Mouse (Mus musculus) thymus, adult 18-20 months (tissue): Measurements from ENCODE around the gene Trappc5.

Source experiments
- DNase-seq, 2 experiments: peaks; one replicate each; pipeline ENCODE4 v3.0.0; 2022; ENCODE audit warnings: mixed read lengths in 2 of 2

Gene Trappc5

DNA sequence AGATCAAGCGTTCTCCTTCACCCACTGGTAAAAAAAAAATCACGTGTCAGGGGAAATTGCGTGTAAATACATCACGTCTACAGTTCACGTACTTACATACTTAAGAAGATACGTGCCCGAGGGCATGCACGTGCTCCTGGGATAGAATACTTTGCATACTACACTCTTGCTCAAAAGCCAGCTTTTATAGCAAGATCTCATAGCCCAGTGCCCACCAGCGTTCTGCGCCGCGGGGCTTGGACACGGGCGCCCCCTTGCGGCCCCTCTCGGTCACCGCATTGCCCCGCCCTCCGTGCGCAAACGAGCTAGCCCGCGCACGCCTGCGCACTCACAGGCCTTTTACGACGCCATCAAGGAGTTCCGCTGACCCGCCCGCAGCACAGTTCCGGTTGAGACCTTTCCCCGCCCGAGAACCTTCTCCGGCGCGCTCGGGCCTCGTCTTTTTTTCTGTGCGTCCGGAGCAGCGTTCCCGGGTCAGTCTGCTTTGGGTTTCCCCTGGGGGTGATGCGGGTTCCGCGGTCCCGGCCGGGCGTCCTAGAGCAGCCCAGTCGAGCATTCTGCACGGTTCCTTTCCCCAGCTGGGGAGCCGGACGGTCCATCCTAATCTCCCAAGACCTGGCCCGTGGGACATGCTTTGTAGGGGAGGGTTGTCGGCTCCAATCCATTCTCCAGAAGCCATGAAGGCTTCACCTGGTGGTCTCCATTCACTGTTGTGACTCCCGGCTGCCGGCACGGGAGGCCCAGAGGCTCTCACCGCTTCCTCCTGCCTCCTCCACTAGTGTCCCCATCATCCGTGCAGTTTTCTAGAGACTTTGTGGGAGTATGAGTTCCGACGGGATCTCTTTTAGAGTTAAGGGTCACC, at the start of gene Trappc5:
Gene Trappc5 (plus strand): TSS at position 169 of the 862 bp plus-strand sequence.
- peak; percentile 88 to 92 for DNase-seq

DNA sequence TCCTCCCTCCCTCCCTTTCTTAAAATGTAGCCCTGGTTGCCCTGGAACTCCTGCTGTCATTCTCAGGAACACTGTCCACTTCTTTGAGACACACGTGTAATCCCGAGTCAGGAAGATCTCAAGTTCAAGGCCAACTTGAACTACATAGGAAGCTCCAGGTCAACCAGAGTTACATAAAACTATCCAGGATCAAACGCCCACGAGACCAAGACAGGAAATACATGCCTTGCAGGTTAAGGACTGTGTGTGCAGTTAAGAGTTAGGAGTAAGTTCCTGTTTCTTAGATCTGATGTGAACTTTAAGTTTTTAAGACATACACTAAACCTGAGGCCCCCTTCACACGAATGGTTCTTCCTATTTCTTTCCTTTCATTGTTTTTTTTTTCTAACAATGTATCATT, 49.1 kb upstream of the Trappc5 start:
- no peak for DNase-seq

DNA sequence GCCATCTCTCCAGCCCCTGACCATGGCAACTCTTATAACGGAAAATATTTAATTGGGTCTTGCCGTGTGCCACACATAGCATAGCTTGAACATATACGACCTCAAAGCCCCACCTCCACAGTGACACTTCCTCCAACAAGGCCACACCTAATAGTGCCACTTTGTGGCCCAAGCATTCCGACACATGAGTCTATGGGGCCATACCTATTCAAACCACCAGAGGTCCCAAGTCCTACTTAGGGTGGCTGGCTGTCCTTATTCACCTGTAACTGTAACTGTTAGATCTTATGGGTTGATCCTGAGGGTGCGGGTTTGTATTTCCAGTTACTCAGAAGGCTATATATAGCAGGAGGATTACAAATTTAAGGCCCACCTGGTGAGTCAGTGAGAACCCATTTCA, 48.1 kb upstream of the Trappc5 start:
- no peak for DNase-seq

DNA sequence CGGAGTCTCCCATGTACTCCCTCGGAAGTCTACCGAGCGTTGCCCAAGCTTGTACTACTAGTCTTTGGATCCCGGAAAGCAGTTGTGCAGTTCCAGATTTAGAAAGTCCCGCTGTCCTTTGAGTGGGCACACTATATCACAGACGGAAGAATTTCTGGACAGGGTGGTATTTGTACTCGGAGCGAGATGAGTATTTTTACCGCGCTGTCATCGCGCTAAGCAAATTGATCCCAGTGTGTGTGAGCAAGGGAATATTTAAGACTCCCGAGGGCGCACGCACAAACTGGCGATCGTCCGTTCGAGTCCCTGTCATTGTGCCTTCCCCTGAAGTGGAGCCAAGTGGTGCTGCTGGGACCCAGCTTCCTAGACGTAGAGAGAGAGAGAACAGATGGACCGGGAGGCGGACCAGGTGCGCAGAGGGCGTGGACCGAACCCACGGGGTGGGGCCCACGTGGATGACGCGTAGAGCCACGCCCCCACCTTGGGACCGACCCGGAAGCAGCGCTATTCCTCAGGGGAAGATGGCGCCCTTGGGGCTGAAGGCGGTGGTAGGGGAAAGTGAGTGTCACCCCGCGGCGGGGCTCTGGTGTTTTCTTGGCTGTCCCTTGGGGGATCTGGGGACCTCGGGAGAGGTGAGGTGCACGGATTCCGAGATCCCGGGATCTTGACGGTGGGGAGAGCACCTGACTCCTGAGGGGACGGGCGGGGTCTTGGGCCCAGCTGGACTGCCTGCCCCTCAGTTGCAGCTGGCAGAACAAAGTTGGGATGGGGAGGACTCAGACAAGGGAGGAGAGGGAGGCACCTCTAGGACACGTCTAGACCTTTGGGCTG, 45.2 kb upstream of the Trappc5 start, which contains the start of gene Stxbp2:
Gene Stxbp2 (plus strand): TSS at position 309 of the 831 bp plus-strand sequence.
- peak; percentile 76 for DNase-seq

DNA sequence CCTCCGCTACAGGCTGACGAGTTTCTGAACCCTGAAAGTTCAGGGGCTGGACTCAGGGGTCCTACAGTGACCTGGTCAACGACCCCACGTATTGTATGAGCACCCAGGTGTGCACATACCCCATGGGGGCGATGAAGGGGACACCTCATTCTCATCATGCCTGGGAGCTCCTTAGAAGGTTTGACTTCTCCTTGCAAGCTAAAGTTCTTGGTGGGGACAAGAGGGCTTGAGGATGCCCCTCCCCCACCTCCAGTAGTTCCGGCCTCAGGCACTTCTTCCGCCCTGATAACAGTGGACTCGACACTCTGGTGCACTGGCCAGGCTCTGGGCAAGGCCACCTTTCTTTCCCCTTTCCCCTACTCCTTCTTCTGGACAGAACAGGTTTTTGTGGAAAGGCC, 44.6 kb upstream of the Trappc5 start:
- DNase-seq: no peak

DNA sequence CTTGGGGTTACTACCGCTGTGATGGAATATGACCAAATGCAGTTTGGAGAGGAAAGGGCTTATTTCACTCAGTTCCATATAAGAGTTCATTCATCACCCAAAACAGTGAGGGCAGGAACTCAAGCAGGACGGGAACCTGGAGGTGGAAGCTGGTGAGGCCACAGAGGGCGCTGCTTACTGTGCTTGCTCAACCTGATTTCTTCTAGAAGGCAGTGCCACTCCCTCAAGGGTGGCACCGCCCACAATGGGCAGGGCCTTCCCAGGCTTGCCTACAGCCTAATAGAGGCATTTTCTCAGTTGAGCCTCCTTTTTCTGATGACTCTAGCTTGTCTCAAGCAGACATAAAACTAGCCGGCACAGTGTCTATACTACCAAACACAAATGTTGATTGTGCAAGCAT, 30.3 kb upstream of the Trappc5 start:
- peak; percentile 18 to 26 for DNase-seq

DNA sequence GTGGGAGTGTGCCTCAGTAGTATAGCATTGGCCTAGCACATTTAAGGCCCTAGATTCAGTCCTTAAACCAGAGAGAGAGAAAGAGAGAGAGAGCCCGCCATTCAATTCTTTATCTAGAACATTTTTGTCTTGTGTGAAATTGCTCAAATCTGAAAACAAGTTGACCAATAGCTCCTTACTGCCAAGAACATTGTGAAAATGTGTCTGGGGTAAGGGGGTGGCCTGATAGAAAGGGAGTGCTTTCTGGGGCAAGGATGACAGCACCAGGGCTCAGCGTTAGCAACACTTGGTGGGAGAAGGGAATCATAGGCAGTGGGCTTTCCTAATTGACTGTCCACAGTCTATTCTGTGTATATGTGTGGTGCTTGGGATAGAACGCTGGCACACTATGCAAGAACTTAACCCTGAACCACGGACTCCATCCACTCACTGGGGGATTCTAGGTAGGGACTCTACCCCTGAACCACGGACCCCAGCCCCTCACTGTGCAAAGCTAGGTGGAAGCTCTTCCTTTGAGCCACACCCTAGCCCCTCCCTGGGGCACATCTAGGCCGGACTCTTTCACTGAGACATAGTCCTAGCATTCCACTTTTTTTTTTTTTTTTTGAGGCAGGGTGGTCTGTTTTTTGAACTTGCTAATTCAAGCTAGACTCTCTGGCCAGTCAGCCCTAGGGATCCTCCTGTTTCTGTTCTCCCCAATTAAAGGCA, 29.1 kb upstream of the Trappc5 start:
- no peak for DNase-seq

DNA sequence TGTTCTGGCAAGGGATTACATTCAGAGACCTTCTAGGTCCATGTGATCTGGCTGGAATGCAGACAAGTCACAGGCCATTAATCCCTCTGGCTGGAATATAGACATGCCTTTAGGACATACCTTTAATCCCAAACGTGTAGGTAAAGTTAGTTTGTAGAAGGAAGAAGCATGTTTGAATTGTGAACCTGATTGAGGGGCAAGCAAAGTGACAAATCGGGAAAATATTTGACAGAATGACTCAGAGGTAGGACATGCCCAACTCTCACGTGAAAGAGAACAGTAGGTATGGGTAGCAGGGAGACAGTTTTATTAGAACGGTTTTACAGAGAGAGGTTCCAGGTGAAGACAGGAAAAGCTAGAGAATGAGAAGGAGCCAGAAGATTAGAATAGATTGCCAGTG, 28.5 kb upstream of the Trappc5 start:
- DNase-seq: no peak

DNA sequence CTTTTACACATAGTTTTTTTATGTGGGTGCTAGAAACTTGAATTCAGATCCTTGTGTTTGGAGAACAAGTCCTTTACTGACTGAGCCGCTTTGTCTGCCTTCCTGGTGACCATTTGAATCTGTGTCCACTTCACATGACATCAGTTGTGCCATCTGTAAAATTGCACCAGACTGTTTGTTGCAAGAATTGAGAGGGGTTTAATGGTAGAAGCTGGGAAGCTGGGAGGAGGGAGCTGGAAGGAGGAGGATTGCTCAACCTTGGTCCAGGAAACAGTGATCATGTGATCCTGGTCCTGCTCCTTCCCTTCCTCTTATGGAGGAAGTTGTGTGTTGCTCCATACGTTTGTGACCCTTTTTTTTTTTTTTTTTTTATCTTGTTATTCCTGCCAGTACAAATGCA, 27.8 kb upstream of the Trappc5 start:
- DNase-seq: no peak

DNA sequence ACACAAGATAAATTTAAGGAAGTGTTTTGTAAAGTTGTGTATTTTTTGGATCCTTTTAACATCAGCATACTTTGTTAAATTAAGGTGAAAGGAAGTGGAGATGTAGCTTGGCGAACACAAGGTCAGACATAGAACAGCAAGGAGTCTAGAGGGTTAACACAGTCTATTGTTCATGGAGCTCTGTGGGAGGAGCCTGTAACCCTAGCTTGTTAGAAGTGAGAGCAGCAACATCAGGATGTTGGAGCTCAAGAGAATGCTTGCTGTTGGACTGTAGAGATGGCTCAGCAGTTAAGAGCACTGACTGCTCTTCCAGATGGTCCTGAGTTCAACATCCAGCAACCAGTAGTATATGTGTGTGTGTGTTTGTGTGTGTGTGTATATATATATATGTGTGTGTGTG, 27.1 kb upstream of the Trappc5 start:
- DNase-seq: no peak

DNA sequence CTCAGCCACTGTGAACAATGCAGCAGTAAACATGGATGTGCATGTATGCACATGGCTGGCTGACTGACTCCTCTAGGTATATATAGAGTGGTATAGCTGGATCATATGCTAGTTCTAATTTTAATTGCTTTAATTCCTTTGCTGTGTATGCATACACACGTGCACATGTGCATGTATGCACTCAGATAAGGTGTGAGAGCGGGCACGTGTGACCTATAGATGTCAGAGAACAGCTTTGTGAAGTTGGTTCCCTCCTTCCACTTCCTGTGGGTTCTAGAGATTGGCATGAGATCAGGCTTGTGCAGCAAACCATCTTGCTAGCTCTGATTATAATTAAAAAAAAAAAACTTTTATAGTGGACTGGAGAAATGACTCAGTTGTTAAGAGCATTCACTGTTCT, 23.3 kb upstream of the Trappc5 start:
- no peak for DNase-seq

DNA sequence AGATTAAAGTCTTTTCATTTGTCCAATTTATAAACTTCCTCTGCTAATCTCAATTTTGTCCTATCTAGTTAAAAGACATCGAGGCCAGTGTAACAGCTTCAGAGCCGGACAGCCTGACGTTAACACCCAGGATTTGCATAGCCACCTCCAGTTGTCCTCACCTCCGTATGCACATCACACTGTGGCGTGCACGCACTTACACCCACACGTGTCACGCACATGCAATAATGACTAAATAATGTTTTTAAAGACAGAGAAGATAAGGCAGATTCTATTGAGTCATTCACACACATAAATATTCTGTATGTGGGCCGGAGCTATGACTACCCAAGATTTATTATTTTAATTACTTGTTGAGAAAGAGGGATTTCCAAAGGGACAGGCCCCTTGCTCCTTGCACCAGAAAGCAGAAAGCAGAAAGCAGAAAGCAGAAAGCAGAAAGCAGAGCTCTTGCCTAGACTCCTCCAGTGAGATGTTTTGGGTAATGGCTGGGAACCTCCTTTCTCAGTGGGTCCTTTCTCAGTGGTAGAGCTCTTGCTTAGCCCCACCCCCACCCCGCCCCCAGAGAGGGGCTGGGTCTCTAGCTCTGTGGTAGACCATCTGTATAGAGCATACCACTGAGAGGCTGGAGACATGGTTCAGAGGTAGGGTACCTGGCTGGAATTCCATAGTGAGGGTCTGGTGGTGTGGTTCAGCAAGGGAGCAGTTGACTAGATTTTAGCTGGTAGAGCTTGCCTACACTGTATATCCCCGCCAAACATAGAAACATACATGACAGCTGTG, 21.2 kb upstream of the Trappc5 start:
- DNase-seq: no peak

DNA sequence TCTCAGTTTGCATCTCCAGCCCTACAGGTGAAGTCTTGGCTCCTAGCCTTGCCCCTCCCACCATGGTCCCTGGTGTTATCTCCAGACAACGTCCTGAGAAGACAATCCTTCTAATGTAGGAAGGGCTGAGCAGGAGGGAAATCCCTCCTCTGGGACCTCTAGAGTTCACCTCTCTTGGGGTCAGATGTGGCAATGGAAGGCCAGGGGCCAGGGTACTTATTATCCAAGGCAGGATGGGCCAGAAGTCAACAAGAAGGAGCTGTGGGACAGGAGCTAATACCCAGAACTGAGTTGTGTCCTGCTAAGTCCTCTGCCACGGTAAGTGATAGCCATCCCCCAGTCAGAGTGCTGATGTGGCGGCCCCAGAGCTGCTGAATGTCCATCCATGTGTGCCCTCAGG, 20.6 kb upstream of the Trappc5 start, which contains the start of gene Retn:
Gene Retn (plus strand): TSS at position 245 of the 400 bp plus-strand sequence.
- no peak for DNase-seq

DNA sequence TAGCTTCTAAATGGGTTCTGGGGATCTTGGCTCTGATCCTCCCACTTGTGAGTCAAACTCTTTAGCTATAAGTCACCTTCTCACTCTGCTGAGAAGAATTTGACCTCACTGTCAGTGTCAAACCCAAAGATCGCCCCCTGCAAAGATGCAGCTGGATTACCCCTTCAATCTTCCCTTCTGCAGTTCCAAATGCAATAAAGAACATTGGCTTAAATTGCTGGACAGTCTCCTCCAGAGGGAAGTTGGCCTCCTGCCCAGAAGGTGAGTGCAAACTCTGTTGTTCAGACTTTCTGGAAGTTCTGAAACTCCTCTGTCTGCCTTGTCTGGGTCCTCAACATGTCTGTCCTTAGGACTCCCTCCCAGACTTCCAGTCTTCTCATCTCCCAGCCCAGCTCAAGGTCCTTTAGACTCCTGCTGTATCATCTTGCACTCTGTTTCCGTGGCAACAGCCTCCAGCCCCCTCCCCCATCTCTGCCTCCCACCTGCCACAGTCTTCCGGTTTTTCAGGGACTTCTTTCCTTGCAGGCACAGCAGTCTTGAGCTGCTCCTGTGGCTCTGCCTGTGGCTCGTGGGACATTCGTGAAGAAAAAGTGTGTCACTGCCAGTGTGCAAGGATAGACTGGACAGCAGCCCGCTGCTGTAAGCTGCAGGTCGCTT, 19.2 kb upstream of the Trappc5 start:
- DNase-seq: no peak

DNA sequence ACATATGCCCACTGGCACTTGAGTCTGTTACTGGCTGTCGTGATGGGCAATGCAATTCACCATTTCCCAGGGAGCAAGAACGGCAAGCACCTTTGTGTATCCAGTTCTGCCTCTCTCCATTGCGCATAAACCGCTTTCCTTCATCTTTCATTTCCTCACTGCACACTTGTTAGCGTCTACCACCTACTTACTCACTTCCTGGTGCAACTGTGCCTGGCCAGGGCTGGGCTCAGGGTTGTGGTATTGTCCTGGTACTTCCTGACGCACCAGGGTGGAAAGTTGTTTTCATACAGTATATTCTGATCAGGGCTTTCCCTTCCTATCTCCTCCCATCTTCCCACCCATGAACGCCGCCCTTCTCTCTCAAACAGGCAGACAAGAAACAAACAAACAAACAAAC, 15.2 kb upstream of the Trappc5 start:
- DNase-seq: no peak

DNA sequence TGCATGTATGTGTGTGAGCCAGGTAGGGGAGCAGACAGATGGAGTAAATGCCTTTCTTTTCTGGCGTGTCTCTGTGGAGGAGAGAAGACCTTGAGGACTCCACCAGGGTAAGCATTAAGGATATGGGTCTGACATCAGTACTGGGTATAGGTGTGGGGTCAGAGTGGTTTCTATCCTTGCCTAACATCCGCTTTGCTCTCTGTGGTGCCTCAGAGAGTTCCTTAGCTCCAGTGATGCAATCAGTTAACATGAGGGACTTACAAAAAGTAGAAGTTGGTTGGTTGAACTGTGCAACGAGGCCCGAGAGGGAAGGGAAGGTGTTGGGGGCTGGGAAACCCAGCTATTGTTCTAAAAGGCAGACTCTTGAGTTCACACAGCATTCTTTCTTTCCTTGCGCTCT, 11.7 kb upstream of the Trappc5 start:
- no peak for DNase-seq

DNA sequence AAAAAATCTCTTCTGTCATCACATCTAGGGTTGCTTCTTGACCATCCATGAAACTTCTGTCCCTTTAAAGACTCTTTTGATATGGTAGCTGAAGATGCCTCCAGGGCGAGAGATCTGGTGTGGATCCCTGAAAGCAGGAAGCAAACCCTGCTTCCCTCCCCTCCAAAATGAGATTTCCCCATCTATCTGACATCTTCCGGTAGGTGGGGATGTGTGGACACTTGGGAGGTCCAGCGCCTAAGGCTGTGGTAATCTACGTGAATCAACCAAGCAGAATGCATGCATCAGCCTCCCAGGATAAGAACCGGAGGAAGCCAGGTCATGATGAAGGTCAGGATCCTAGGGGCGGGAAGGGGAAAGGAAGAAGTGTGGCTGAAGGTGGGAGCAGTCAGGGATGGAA, 10.6 kb upstream of the Trappc5 start, which contains the start of gene Mcemp1:
Gene Mcemp1 (plus strand): TSS at position 248 of the 400 bp plus-strand sequence.
- DNase-seq: no peak

DNA sequence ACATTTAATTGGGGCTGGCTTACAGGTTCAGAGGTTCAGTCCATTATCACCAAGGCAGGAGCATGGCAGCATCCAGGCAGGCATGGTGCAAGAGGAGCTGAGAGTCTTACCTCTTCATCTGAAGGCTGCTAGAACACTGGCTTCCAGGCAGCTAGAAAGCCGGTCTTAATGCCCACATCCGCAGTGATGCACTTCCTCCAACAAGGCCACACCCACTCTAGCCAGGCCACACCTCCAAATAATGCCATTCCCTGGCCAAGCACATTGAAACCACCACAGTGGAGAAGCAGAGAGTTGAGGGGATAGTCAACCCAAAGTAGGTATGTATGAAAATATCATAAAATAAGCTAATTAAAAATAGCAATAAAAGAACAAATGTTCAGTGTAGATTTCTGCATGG, 5.7 kb upstream of the Trappc5 start:
- DNase-seq: no peak

DNA sequence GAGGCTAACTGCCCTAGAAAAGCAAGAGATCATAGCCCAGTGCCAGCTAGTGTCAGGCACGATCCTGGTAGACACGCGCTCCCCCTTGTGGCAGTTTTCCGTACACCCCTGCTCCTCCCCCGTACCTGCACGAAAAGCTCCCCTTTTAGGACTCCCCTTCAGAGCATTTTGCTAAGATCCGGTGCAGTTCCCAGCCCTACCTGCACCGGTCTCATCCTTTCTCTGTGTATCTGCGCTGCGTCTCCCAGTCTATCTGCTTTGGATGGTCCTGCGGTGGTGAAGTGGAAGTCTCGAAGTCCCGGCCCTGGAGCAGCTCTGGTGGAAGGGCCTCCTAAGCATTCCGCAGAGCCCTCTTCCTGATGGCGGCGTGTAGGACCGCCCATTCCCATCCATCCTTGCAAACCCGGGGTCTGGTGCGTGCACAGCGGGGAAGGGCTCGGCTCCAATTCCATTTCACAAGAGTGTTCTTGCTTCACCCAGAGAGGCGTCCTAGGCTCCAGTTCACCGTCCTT, 4.1 kb upstream of the Trappc5 start, which contains the start of gene Fcor:
Gene Fcor (minus strand): TSS at position 383 of the 512 bp plus-strand sequence.
- peak; percentile 73 to 75 for DNase-seq

DNA sequence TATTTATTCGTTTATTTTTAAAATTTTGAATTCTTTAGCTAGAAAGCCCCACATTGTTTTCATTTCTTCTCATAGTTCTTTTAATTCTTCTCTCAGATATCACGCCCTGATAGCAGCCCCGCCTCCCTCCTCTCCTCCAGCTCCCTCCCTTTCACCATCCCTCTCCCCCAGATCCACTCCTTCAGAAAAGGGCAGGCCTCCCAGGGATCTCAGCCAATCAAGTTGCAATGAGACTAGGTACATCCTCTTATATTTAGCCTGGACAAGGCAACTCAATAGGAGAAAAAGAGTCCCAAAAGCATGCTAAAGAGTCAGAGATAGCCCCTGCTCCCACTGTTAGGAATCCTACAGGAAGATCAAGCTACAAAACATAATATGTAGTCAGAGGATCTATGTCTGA, 1.4 kb upstream of the Trappc5 start:
- DNase-seq: no peak

DNA sequence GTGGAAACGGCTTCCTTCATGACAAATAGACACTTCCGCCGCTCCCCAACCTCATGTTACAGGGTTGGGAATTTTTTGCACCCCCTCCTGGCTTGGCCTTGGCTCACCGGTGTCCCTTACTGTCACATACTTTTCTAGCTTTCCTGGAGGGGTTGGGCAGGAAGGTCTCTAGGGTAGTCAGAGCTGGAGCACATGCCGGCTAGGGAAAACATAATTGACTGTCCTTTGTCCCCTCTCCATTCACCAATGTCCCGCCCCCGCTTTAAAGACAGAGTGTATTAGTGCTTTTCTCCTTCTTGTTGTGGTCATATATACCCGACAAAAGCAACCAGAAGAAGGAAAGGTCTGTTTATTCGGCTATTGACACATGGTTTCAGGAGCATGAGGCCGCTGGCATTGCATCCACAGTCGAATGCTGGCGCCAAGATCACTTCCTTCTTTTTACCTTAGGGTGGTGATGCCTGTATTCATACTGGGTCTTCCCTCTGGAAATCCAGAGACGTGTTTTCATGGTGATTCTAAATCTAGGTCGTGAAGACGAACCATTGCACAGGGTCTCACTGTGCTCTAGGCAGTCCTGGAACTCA, 987 bp downstream of the Trappc5 start:
- no peak for DNase-seq
